Mouse (Mus musculus) liver, adult 2 months (tissue): ENCODE results near the gene Srpk1. TPM values are rescaled to one million over a fixed set of nuclear protein-coding genes. Genes with fewer than 3 reads are reported as not detected.

Source experiments
- DNase-seq: peaks from one replicate; pipeline ENCODE4 v3.0.0-alpha.2; 2011; ENCODE audit warnings: low read depth, low spot score; ENCODE audit errors: extremely low read depth
- H3K27ac ChIP-seq: fragments of 200-500 bp; replicated peaks from 2 replicates; pipeline ENCODE4 v1.5.1; 2012; ENCODE audit warnings: low read depth, mild to moderate bottlenecking, control low read depth, inconsistent platforms, low read length; ENCODE audit not compliant: insufficient read depth
- H3K27me3 ChIP-seq: fragments of 200-500 bp; 2 replicates; pipeline ENCODE4 v1.6.1; 2012; ENCODE audit warnings: mild to moderate bottlenecking, moderate library complexity, low read length, inconsistent platforms; ENCODE audit not compliant: control insufficient read depth, insufficient read depth
- H3K36me3 ChIP-seq: fragments of 200-500 bp; 2 replicates; pipeline ENCODE4 v1.6.1; 2012; ENCODE audit warnings: low read length, inconsistent platforms; ENCODE audit not compliant: control insufficient read depth, insufficient read depth
- H3K4me1 ChIP-seq: fragments of 200-500 bp; 2 replicates; pipeline ENCODE4 v1.6.1; 2011; ENCODE audit warnings: low read length; ENCODE audit not compliant: control insufficient read depth, insufficient read depth
- H3K4me3 ChIP-seq: fragments of 200-500 bp; 2 replicates; pipeline ENCODE4 v1.5.1; 2011; ENCODE audit warnings: low read depth, mild to moderate bottlenecking, control low read depth, low read length, moderate library complexity; ENCODE audit not compliant: insufficient read depth
- H3K79me2 ChIP-seq: fragments of 200-500 bp; 2 replicates; pipeline ENCODE4 v1.6.1; 2012; ENCODE audit warnings: inconsistent platforms, mild to moderate bottlenecking, low read length, moderate library complexity; ENCODE audit not compliant: control insufficient read depth, insufficient read depth
- H3K9ac ChIP-seq: fragments of 200-500 bp; 2 replicates; pipeline ENCODE4 v1.6.1; 2012; ENCODE audit warnings: low read depth, mild to moderate bottlenecking, control low read depth, inconsistent platforms, low read length
- CTCF ChIP-seq: fragments of 200-500 bp; IDR thresholded peaks from 2 replicates; pipeline ENCODE4 v1.5.1; 2011; ENCODE audit warnings: low read depth, low read length, control low read depth
- POLR2A ChIP-seq: fragments of 200-500 bp; IDR thresholded peaks from 2 replicates; pipeline ENCODE4 v1.6.1; 2011; ENCODE audit warnings: low read length, control low read depth; ENCODE audit not compliant: insufficient read depth; ENCODE audit errors: extremely low read depth
- WGBS: fragments of 180-500 bp; shearing (Covaris S2); methylation state at CpG from one replicate; pipeline ENCODE4 v1.1.7; 2018; 5-methylcytosine and 5-hydroxymethylcytosine counted together
- polyA plus RNA-seq: library from polyadenylated mRNA; depleted of rRNA; stranded (reverse); fragments of >200 nt; gene quantifications from 2 replicates; pipeline ENCODE4 v1.2.3, GENCODE M21; 2012
- total RNA-seq: library from RNA; depleted of rRNA; stranded (reverse); fragments of >200 nt; gene quantifications from 2 replicates; pipeline ENCODE4 v1.2.3, GENCODE M21; 2014

Gene Srpk1
- total and polyA plus RNA-seq, 2 experiments, result 10.8 to 13.7 TPM

GRCm38 (mm10) chr17:28628248-28629124 is 6.0 kb upstream of the Srpk1 start:
- DNase-seq, result no peak
- 53% methylated on average over 10 of the region's 10 CpGs for WGBS
- Histone ChIP-seq H3K79me2 (no peaks in the 10 kb centered on the region), H3K27me3 (no peaks in the 10 kb centered on the region), H3K9ac (no peak overlapping the region), H3K4me3 (no peak overlapping the region), H3K4me1 (no peaks in the 10 kb centered on the region), H3K27ac (no peak overlapping the region), H3K36me3 (no peaks in the 10 kb centered on the region)
- no peak for TF ChIP-seq POLR2A
- no peak for TF ChIP-seq CTCF

DNA sequence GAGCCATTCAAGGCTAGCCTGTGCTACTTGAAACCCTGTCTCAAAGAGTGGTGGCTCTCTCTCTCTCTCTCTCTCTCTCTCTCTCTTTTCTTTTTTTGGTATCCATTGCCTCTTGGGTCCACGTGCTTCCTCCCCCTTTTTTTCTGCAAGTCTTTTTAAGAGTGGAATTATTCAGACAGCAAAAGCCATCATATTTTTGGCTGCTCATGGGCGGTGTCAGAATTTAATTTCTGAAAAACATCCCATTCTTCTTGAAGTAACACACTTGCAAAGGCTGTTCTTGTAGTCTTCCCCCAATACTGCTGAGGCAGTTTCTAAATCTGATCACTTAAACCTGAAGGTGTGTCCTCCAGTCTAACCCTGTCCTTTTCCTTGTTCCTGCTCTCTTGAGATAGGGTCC is 4.4 kb upstream of the Srpk1 start:
- Histone ChIP-seq H3K9ac (no peak overlapping the region), H3K79me2 (peaks cover 2% of the 10 kb centered on the region; the same call in 1 of the 2 replicates), H3K36me3 (no peaks in the 10 kb centered on the region), H3K27me3 (no peaks in the 10 kb centered on the region), H3K4me3 (no peak overlapping the region), H3K27ac (no peak overlapping the region), H3K4me1 (no peaks in the 10 kb centered on the region)
- 84% methylated on average over 2 of the region's 2 CpGs for WGBS
- DNase-seq, result no peak
- TF ChIP-seq CTCF, result no peak
- no peak for TF ChIP-seq POLR2A

- no peak overlapping the region for H3K9ac ChIP-seq
- no peak overlapping the region for H3K4me3 ChIP-seq
- no peak for TF ChIP-seq CTCF
- no peak for TF ChIP-seq POLR2A
- 90% methylated on average over 15 of the region's 15 CpGs for WGBS
- no peak for DNase-seq
- H3K36me3 ChIP-seq, result no peaks in the 10 kb centered on the region
- peaks cover 13% of the 10 kb centered on the region; the same call in 1 of the 2 replicates for H3K79me2 ChIP-seq
- no peaks in the 10 kb centered on the region; the same call in 1 of the 2 replicates for H3K4me1 ChIP-seq
- H3K27me3 ChIP-seq, result no peaks in the 10 kb centered on the region
- H3K27ac ChIP-seq, result no peak overlapping the region
Measured at GRCm38 (mm10) chr17:28625327-28625726, 2.8 kb upstream of the Srpk1 start.

GRCm38 (mm10) chr17:28624841-28625240 is 2.3 kb upstream of the Srpk1 start:
- H3K36me3 ChIP-seq, result no peaks in the 10 kb centered on the region
- H3K4me3 ChIP-seq, result no peak overlapping the region
- no peak overlapping the region for H3K27ac ChIP-seq
- no peaks in the 10 kb centered on the region for H3K27me3 ChIP-seq
- TF ChIP-seq CTCF (no peak), POLR2A (no peak)
- no peaks in the 10 kb centered on the region; the same call in 1 of the 2 replicates for H3K4me1 ChIP-seq
- DNase-seq, result no peak
- peaks cover 17% of the 10 kb centered on the region; the same call in 1 of the 2 replicates for H3K79me2 ChIP-seq
- H3K9ac ChIP-seq, result no peak overlapping the region
- WGBS, result 68% methylated on average over 2 of the region's 2 CpGs

DNA sequence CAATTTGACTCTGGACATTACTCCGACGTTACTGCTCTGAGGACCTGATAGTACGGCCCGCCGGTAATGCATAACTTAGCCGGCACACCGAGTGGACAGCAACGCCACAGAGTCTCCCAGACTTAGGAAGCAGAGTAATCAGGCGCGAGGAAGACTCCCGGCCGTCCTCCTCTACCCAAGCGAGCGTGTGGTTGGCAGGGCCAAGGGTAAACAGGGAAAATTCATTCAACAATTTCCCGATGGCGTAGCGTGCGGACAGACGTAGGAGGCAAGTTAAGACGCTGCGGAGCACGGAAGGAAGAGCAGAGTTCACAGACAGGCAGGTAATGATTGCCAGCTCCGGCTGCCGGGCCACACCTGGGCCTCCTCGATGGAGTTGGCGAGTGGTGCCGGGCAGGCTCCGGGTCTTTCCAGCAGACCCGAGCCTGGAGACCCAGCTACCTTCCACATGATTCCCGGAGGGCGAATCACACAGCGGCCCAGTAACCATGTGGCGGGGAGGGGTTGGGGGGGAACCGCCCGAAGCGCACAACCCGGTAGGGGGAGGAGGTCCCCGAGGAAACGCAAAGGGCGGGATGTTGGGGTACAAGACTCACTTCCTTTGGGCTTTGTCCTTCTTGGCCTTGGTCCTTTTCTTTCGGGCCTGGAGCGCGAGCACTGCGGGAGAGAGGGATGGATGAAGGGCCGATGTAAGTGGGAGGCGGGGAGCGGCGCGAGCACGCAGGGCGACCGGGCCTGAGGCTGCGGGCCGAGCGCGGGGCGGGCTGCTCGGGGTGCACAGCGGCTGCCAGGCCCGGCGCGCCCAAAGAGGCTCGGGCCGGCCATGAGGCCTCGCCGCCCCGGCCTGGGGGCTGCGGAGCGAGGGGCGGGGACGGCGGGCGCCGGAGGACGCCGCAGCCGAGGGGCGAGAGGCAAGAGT is 869 bp downstream of the Srpk1 start:
- TF ChIP-seq CTCF (no peak), POLR2A (no peak)
- DNase-seq, result peak; percentile 52
- no peaks in the 10 kb centered on the region for H3K36me3 ChIP-seq
- H3K9ac ChIP-seq, result peak overlapping the region; percentile 91
- H3K79me2 ChIP-seq, result peaks cover 24% of the 10 kb centered on the region; the same call in 1 of the 2 replicates
- peak overlapping the region; percentile 93 for H3K4me3 ChIP-seq
- WGBS, result 1% methylated on average over 75 of the region's 78 CpGs
- H3K27me3 ChIP-seq, result no peaks in the 10 kb centered on the region
- peak overlapping the region; percentile 42 for H3K27ac ChIP-seq
- no peaks in the 10 kb centered on the region; the same call in 1 of the 2 replicates for H3K4me1 ChIP-seq
